Mouse (Mus musculus): Measurements from ENCODE around the gene Peli3.

GRCm38 (mm10) chr19:4989434-4990255 is 46.7 kb upstream of the Peli3 start:
- no peak for TF ChIP-seq FLI1 (IDR thresholded peaks at IDR 0.05; ENCODE audit: low read length)
- no peak for TF ChIP-seq GATA1 (IDR thresholded peaks at IDR 0.05; ENCODE audit: borderline replicate concordance, low read length)
